Mouse (Mus musculus): ENCODE data around the gene Nfatc2ip.
A peak's percentile ranks its signal among the peaks of the same experiment; 100 is the strongest.
"Not testable (repeated sequence)": the region's sequence is repeated elsewhere in the genome, so short reads cannot be mapped to it uniquely, and the experiment has no call there.

Nfatc2ip gene

GRCm38 (mm10) chr7:126408686-126409085 lies 12.1 kb upstream of the Nfatc2ip start:
- DNase-seq (ENCODE audit: low spot score): no peak

GRCm38 (mm10) chr7:126402518-126402917 lies 6.0 kb upstream of the Nfatc2ip start:
- DNase-seq (ENCODE audit: low spot score): not testable (repeated sequence)

GRCm38 (mm10) chr7:126399548-126399947 lies 3.0 kb upstream of the Nfatc2ip start:
- DNase-seq (ENCODE audit: low spot score): peak; percentile 46

- DNase-seq (ENCODE audit: low spot score): no peak
Measured at GRCm38 (mm10) chr7:126397822-126398221, 1.3 kb upstream of the Nfatc2ip start.

GRCm38 (mm10) chr7:126397221-126397620 lies 684 bp upstream of the Nfatc2ip start:
- no peak for DNase-seq (ENCODE audit: low spot score)

GRCm38 (mm10) chr7:126392086-126392884 lies 4.3 kb downstream of the Nfatc2ip start:
- not testable (repeated sequence) for DNase-seq (ENCODE audit: low spot score)

- DNase-seq (ENCODE audit: low spot score): no peak
Measured at GRCm38 (mm10) chr7:126388185-126388584, 8.4 kb downstream of the Nfatc2ip start.

GRCm38 (mm10) chr7:126383565-126383964 lies 13.0 kb downstream of the Nfatc2ip start:
- no peak for DNase-seq (ENCODE audit: low spot score)

GRCm38 (mm10) chr7:126377278-126378158 lies 19.0 kb downstream of the Nfatc2ip start, which contains the start of gene Spns1:
Gene Spns1 (minus strand): TSS chr7:126377450.
- DNase-seq (ENCODE audit: low spot score): peak; percentile 81

GRCm38 (mm10) chr7:126376903-126377277 lies 19.6 kb downstream of the Nfatc2ip start:
- DNase-seq (ENCODE audit: low spot score): no peak

GRCm38 (mm10) chr7:126375012-126375411 lies 21.5 kb downstream of the Nfatc2ip start:
- DNase-seq (ENCODE audit: low spot score): no peak

GRCm38 (mm10) chr7:126374526-126374925 lies 22.0 kb downstream of the Nfatc2ip start:
- DNase-seq (ENCODE audit: low spot score): no peak

- DNase-seq (ENCODE audit: low spot score): no peak
Measured at GRCm38 (mm10) chr7:126373007-126373406, 23.5 kb downstream of the Nfatc2ip start.

GRCm38 (mm10) chr7:126369393-126369792 lies 27.1 kb downstream of the Nfatc2ip start, which contains the start of gene Lat:
Gene Lat (minus strand): TSS chr7:126369570.
- no peak for DNase-seq (ENCODE audit: low spot score)

GRCm38 (mm10) chr7:126368367-126368766 lies 28.2 kb downstream of the Nfatc2ip start:
- DNase-seq (ENCODE audit: low spot score): no peak

GRCm38 (mm10) chr7:126367636-126368035 lies 28.9 kb downstream of the Nfatc2ip start:
- no peak for DNase-seq (ENCODE audit: low spot score)

GRCm38 (mm10) chr7:126363038-126363437 lies 33.5 kb downstream of the Nfatc2ip start:
- no peak for DNase-seq (ENCODE audit: low spot score)

GRCm38 (mm10) chr7:126359049-126359448 lies 37.5 kb downstream of the Nfatc2ip start:
- DNase-seq (ENCODE audit: low spot score): no peak

- no peak for DNase-seq (ENCODE audit: low spot score)
Measured at GRCm38 (mm10) chr7:126358413-126358812, 38.1 kb downstream of the Nfatc2ip start.

GRCm38 (mm10) chr7:126357838-126358237 lies 38.7 kb downstream of the Nfatc2ip start:
- no peak for DNase-seq (ENCODE audit: low spot score)

- DNase-seq (ENCODE audit: low spot score): no peak
Measured at GRCm38 (mm10) chr7:126356793-126357591, 39.5 kb downstream of the Nfatc2ip start.

All from urinary bladder, postnatal 10 days (tissue).